ENCODE assay signal across 8 mouse cellular contexts in the genomic region with DNA sequence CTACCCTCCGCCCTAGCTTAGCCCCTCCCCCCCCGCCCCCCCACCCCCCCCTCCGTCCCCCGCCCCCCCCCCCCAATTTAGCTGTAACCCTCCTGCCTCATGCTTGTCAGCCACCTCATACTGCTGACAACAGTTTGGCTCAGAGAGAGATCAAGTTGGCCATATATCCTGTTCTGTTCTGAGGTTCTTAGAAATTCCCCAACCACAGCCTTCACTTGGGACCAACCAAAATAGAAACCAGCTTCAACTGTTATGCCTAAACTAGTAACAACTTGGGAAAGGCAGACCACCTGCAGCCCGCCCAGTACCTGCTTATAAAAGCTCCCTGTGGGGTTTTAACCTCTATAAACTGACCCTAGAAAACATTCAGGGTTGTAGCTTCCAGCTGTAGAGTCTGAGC.
DNase-seq lines count a peak whose midpoint lies in the region; ATAC-seq lines count a peak whose summit lies in the region.

No protein-coding gene starts in this region.

- H3K27ac ChIP-seq in embryonic facial prominence, embryonic 13.5 days, result no peak overlapping the region
- H3K27ac ChIP-seq in limb, embryonic 13.5 days, result no peak overlapping the region

- H3K4me3 ChIP-seq in embryonic facial prominence, embryonic 13.5 days, result peak overlapping the region; percentile 63
- peak overlapping the region; percentile 64 for H3K4me3 ChIP-seq in limb, embryonic 13.5 days

- H3K4me1 ChIP-seq in embryonic facial prominence, embryonic 13.5 days, result peaks cover 9% of the 10 kb centered on the region
- H3K4me1 ChIP-seq in limb, embryonic 13.5 days, result peaks cover 10% of the 10 kb centered on the region

- intact Hi-C loops in heart, postnatal 10 days (cut with DNase I), result no loop called here

- no peaks in the 10 kb centered on the region for H3K27me3 ChIP-seq in embryonic facial prominence, embryonic 13.5 days
- no peaks in the 10 kb centered on the region for H3K27me3 ChIP-seq in limb, embryonic 13.5 days

- DNase-seq in heart, adult 11 months, result peak; percentile 81
- no peak for DNase-seq in heart, postnatal 10 days
- DNase-seq in 3T3-L1 (ENCODE audit: low read depth, low spot score), result peak; percentile 39
- DNase-seq in cerebellum, postnatal 10 days, result no peak
- no peak for DNase-seq in spleen, postnatal 10 days (ENCODE audit: low spot score in 2 of 2)
- no peak for DNase-seq in thymus, postnatal 36 days

- ATAC-seq in embryonic facial prominence, embryonic 13.5 days (ENCODE audit: insufficient number of reproducible peaks, insufficient read depth, low FRiP score, low TSS enrichment, low read depth), result no peak
- ATAC-seq in limb, embryonic 13.5 days (ENCODE audit: low FRiP score, low read depth), result 0 out of 2 replicates have a peak, but pooled peaks have one; percentile 16

- no peaks in the 10 kb centered on the region for H3K9me3 ChIP-seq in embryonic facial prominence, embryonic 13.5 days
- no peaks in the 10 kb centered on the region for H3K9me3 ChIP-seq in limb, embryonic 13.5 days

- H3K4me2 ChIP-seq in embryonic facial prominence, embryonic 13.5 days, result peak overlapping the region; percentile 64
- H3K4me2 ChIP-seq in limb, embryonic 13.5 days (replicated peaks), result peak overlapping the region; percentile 66

- WGBS in embryonic facial prominence, embryonic 13.5 days, result 13% methylated on average over 5 of the region's 5 CpGs
- WGBS in limb, embryonic 13.5 days, result 5% methylated on average over 5 of the region's 5 CpGs

- H3K36me3 ChIP-seq in embryonic facial prominence, embryonic 13.5 days, result peaks cover 40% of the 10 kb centered on the region
- H3K36me3 ChIP-seq in limb, embryonic 13.5 days, result peaks cover 39% of the 10 kb centered on the region

- peak overlapping the region; percentile 78; the same call in 1 of the 2 replicates for H3K9ac ChIP-seq in embryonic facial prominence, embryonic 13.5 days
- H3K9ac ChIP-seq in limb, embryonic 13.5 days, result peak overlapping the region; percentile 72; the same call in 1 of the 2 replicates

Comparison
In these comparisons a context has a peak if more than half of its experiments do, and no peak if none do; other contexts are left out.
1. DNase-seq: peak in heart, adult 11 months (single experiment) and 3T3-L1 (single experiment); none in heart, postnatal 10 days (0 of 2), cerebellum, postnatal 10 days (0 of 2), spleen, postnatal 10 days (0 of 2) and thymus, postnatal 36 days (0 of 2).